Mouse (Mus musculus) liver, embryonic 14.5 days (tissue): ENCODE data around the gene Ssu72. TPM values are rescaled to one million over a fixed set of nuclear protein-coding genes. Genes with fewer than 3 reads are reported as not detected.
A peak's percentile ranks its signal among the peaks of the same experiment; 100 is the strongest.

Experiments used
- ATAC-seq: fragments of 200-750 bp; cut with Nextera tagmentation; 2 replicates; pipeline ENCODE4 v1.8.0; 2017; ENCODE audit warnings: moderate number of reproducible peaks, mild to moderate bottlenecking, moderate library complexity; ENCODE audit not compliant: insufficient read depth
- DNase-seq, 3 experiments: peaks; one replicate each; pipeline ENCODE4 v3.0.0-alpha.2; 2012 to 2013; ENCODE audit warnings: low read depth in 3 of 3, low spot score in 3 of 3
- H3K27ac ChIP-seq: fragments of 300-500 bp; sonication (generic); 2 replicates; pipeline ENCODE4 v1.5.1; 2014; ENCODE audit warnings: moderate library complexity, mild to moderate bottlenecking, control low read depth, inconsistent platforms
- H3K27me3 ChIP-seq: fragments of 300-500 bp; sonication (generic); 2 replicates; pipeline ENCODE4 v1.6.1; 2014; ENCODE audit warnings: mild to moderate bottlenecking, low read length, moderate library complexity; ENCODE audit not compliant: control insufficient read depth, insufficient read depth
- H3K36me3 ChIP-seq: fragments of 300-500 bp; sonication (generic); replicated peaks from 2 replicates; pipeline ENCODE4 v1.6.1; 2014; ENCODE audit warnings: low read depth; ENCODE audit not compliant: control insufficient read depth, insufficient read depth
- H3K4me1 ChIP-seq, 2 experiments: fragments of 200-500 bp in 1 of 2; fragments of 300-500 bp in 1 of 2; sonication (generic) in 1 of 2; replicated peaks; 2 replicates each; pipeline ENCODE4 v1.6.1; 2012 to 2014; ENCODE audit warnings: antibody characterized with exemption in 1 of 2, inconsistent platforms in 1 of 2, low read length in 1 of 2; ENCODE audit not compliant: control insufficient read depth in 2 of 2, insufficient read depth in 2 of 2
- H3K4me2 ChIP-seq: fragments of 300-500 bp; sonication (generic); 2 replicates; pipeline ENCODE4 v1.6.1; 2014; ENCODE audit warnings: low read depth, mild to moderate bottlenecking, control low read depth, moderate library complexity
- H3K4me3 ChIP-seq, 2 experiments: fragments of 200-500 bp in 1 of 2; fragments of 300-500 bp in 1 of 2; sonication (generic) in 1 of 2; 2 replicates each; pipeline ENCODE4 v1.5.1; 2012 to 2014; ENCODE audit warnings: low read depth in 2 of 2, low read length in 2 of 2, mild to moderate bottlenecking in 2 of 2, control low read depth in 1 of 2, inconsistent platforms in 1 of 2, moderate library complexity in 1 of 2; ENCODE audit not compliant: insufficient read depth in 1 of 2
- H3K9ac ChIP-seq: fragments of 300-500 bp; sonication (generic); replicated peaks from 2 replicates; pipeline ENCODE4 v1.6.1; 2014; ENCODE audit warnings: mild to moderate bottlenecking, control low read depth, moderate library complexity
- H3K9me3 ChIP-seq: fragments of 300-500 bp; sonication (generic); 2 replicates; pipeline ENCODE4 v1.6.1; 2016; ENCODE audit warnings: low read length, mixed read lengths; ENCODE audit not compliant: control insufficient read depth
- CTCF ChIP-seq: IDR thresholded peaks from 2 replicates; pipeline ENCODE4 v1.5.1; 2016; ENCODE audit warnings: antibody characterized with exemption, low read depth, control low read depth
- EP300 ChIP-seq: IDR thresholded peaks from 2 replicates; pipeline ENCODE4 v1.6.1; 2016; ENCODE audit warnings: antibody characterized with exemption, low read depth
- WGBS: fragments of 180-500 bp; shearing (Covaris S2); extraction: QIAGEN DNeasy Blood & Tissue Kit; methylation state at CpG from one replicate; pipeline ENCODE4 v1.1.7; 2014; ENCODE audit not compliant: insufficient replicate concordance; 5-methylcytosine and 5-hydroxymethylcytosine counted together
- polyA plus RNA-seq, 2 experiments: library from polyadenylated mRNA; depleted of rRNA in 1 of 2; stranded (reverse) in 1 of 2; unstranded in 1 of 2; fragments of >200 nt; fragmentation: Nextera tagmentation in 1 of 2; extraction: Ambion mirVana in 1 of 2; gene quantifications; 2 replicates each; pipeline versions ENCODE4 v1.2.1 to v1.2.3; 2012 to 2014

The Ssu72 gene
- polyA plus RNA-seq, 2 experiments = 38.6 to 56.9 TPM

- no peak for TF ChIP-seq EP300
- no peak for TF ChIP-seq CTCF
- Histone ChIP-seq H3K9me3 (no peaks in the 10 kb centered on the region), H3K9ac (no peak overlapping the region), H3K27me3 (peaks cover 26% of the 10 kb centered on the region), H3K4me2 (no peak overlapping the region), H3K4me3 (no peak overlapping the region), H3K27ac (no peak overlapping the region), H3K4me1 (no peaks in the 10 kb centered on the region; a peak in 1 of 4 replicates), H3K36me3 (no peaks in the 10 kb centered on the region)
- DNase-seq (no peak), ATAC-seq (no peak)
- 65% methylated on average over 12 of the region's 12 CpGs for WGBS
Observed at GRCm38 (mm10) chr4:155690571-155691375, 13.8 kb upstream of the Ssu72 start.

GRCm38 (mm10) chr4:155692421-155692820 lies 12.2 kb upstream of the Ssu72 start:
- peaks cover 30% of the 10 kb centered on the region for H3K27me3 ChIP-seq
- no peaks in the 10 kb centered on the region for H3K36me3 ChIP-seq
- no peaks in the 10 kb centered on the region; a peak in 1 of 4 replicates for H3K4me1 ChIP-seq
- H3K9ac ChIP-seq = no peak overlapping the region
- H3K4me2 ChIP-seq = no peak overlapping the region
- TF ChIP-seq CTCF = no peak
- DNase-seq (no peak), ATAC-seq (no peak)
- H3K27ac ChIP-seq = no peak overlapping the region
- no peaks in the 10 kb centered on the region for H3K9me3 ChIP-seq
- 89% methylated on average over 3 of the region's 3 CpGs for WGBS
- H3K4me3 ChIP-seq = no peak overlapping the region

- H3K27me3 ChIP-seq = peaks cover 30% of the 10 kb centered on the region
- DNase-seq = no peak
Observed at GRCm38 (mm10) chr4:155694111-155694481, 10.5 kb upstream of the Ssu72 start, which contains the start of gene Fndc10. Gene Fndc10 (plus strand): TSS chr4:155694342.

DNA sequence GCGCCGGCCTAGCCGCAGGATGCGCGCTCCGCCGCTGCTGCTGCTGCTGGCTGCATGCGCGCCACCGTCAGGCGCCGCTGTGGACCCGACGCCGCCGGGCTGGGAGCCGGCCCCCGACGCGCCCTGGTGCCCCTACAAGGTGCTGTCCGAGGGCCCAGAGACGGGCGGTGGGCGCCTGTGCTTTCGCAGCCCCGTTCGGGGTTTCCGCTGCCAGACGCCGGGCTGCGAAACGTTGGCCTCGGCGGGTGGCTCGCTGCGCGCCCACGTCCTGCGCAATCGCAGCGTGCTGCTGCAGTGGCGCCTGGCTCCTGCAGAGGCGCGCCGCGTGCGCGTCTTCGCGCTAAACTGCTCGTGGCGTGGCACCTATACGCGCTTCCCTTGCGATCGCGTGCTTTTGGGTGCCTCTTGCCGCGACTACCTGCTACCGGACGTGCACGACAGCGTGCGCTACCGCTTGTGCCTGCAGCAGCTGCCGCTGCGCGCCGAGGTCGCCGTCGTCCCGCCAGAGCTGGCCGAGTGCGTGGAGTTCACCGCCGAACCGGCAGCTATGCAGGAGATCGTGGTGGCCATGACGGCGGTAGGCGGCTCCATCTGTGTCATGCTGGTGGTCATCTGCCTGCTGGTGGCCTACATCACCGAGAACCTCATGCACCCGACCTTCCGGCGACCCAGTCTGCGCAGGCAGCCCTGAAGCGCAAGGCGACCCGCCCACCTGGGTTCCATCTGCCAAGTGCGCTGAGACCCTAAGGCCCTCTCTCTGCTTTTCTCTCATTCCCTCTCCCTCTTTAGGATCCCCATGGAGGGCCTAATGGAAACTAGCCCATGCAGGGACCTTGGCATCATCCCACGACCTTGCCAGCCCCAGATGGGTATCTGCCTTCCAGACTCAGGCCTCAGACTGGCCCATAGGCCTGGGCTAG lies 9.9 kb upstream of the Ssu72 start:
- ATAC-seq (no peak), DNase-seq (no peak)
- no peak overlapping the region for H3K9ac ChIP-seq
- H3K9me3 ChIP-seq = no peaks in the 10 kb centered on the region
- H3K36me3 ChIP-seq = no peaks in the 10 kb centered on the region
- TF ChIP-seq CTCF (peak; percentile 11; the same call in 1 of the 2 replicates), EP300 (no peak)
- 2% methylated on average over 92 of the region's 92 CpGs for WGBS
- peak overlapping the region; percentile 61 for H3K4me2 ChIP-seq
- H3K27ac ChIP-seq = no peak overlapping the region
- H3K27me3 ChIP-seq = peaks cover 30% of the 10 kb centered on the region
- H3K4me3 ChIP-seq = peak overlapping the region; percentile 34 to 43
- no peaks in the 10 kb centered on the region; a peak in 1 of 4 replicates for H3K4me1 ChIP-seq

More at GRCm38 (mm10) chr4:155694111-155694481, 10.5 kb upstream of the Ssu72 start, which contains the start of gene Fndc10:
- Histone ChIP-seq H3K9ac (no peak within 1 kb of the TSS), H3K4me1 (no peaks in the 10 kb centered on the region; a peak in 1 of 4 replicates), H3K27ac (no peak within 1 kb of the TSS), H3K9me3 (no peaks in the 10 kb centered on the region), H3K4me3 (peak within 1 kb of the TSS; percentile 34 to 43), H3K4me2 (peak within 1 kb of the TSS; percentile 61), H3K36me3 (no peaks in the 10 kb centered on the region)
- 1% methylated on average over 46 of the region's 47 CpGs for WGBS
- TF ChIP-seq CTCF = no peak
- TF ChIP-seq EP300 = no peak
- ATAC-seq = peak; percentile 16; the same call in 1 of the 2 replicates
